Mouse (Mus musculus) hindlimb bud, embryonic 11.5 days (tissue): Measurements from ENCODE around the gene Cdyl.
"Not testable (repeated sequence)": the region's sequence is repeated elsewhere in the genome, so short reads cannot be mapped to it uniquely, and the experiment has no call there.

Experiments used
- DNase-seq: peaks from one replicate; pipeline ENCODE4 v3.0.0-alpha.2; 2012; ENCODE audit warnings: low read depth, low spot score; ENCODE audit errors: extremely low spot score

Gene Cdyl

GRCm38 (mm10) chr13:35832676-35833075 lies 173.0 kb downstream of the Cdyl start:
- DNase-seq, result no peak

DNA sequence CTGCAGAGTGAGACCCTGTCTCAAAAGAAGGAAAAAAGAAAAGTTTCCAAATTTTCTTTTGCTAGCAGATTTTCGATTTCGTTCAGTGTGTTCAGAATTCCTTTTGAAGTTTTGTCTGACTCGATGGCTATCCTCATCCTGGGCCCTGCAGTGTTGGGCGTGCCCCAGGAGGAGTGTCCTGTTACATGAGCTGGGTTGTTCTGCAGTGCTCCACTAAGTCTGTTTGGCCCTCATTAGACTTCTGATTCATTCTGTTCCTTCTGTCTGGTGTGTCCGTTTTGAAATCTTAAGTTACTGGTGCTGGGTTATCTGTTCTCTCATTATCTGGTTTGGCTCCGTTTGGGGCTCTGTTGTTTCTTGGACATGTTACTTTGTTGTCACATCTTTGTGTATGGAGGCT lies 174.3 kb downstream of the Cdyl start:
- no peak for DNase-seq

GRCm38 (mm10) chr13:35835669-35836068 lies 176.0 kb downstream of the Cdyl start:
- DNase-seq, result no peak

DNA sequence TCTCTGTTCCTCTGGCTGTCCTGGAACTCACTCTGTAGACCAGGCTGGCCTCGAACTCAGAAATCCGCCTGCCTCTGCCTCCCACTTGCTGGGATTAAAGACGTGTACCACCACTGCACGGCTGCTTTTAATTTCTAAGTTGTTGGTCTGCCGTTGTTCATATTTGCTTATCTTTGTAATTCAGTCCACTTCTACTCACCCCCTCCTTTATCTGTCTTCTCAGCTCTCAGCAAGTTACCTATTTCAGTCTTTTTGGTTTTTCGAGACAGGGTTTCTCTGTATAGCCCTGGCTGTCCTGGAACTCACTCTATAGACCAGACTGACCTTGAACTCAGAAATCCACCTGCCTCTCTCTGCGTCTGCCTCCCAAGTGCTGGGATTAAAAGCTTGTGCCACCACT lies 176.9 kb downstream of the Cdyl start:
- DNase-seq, result not testable (repeated sequence)

GRCm38 (mm10) chr13:35840102-35840501 lies 180.5 kb downstream of the Cdyl start:
- DNase-seq, result no peak

DNA sequence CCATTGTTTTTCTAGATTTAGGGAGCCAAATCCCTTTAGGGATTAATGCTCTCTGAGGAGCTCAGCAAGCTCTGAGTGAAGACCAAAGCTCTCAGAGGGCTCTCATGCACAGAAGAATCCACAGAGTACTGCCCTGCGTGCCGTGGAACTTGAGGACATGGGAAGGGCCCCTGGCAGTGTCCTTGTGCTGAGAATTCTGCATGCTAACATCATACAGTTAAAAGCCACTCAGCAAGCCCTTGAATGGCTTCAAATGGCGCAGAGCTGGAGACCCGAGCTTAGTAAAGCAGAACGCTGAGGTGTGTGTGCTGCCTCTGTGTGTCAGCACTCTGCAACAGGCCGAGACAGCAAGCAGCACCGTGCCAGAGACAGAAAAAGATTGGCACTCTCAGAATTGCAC lies 183.8 kb downstream of the Cdyl start:
- DNase-seq, result no peak

- peak; percentile 14 for DNase-seq
Observed at GRCm38 (mm10) chr13:35845306-35845705, 185.7 kb downstream of the Cdyl start.

- no peak for DNase-seq
Observed at GRCm38 (mm10) chr13:35848694-35849093, 189.1 kb downstream of the Cdyl start.

GRCm38 (mm10) chr13:35851581-35851980 lies 191.9 kb downstream of the Cdyl start:
- no peak for DNase-seq

- no peak for DNase-seq
Observed at GRCm38 (mm10) chr13:35852851-35853575, 193.4 kb downstream of the Cdyl start.

DNA sequence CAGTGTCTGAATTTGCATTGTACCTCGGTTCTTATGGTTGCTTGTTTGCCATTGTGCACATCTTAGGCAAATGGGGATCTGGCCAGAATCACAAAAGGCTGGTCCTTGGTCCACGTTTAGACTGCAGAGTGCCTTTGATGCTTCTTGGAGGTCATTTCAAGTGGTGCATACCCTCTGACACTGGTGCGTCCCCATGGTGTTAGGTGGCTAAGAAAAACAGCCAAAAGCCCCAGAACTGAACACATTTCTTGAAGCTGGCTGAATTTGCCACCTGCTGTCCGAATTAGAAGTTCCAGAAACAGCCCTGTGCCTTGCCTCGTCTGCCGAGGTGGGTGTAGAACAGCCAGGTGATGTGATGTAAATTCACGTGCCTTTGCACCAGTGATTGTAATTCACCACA lies 197.9 kb downstream of the Cdyl start:
- no peak for DNase-seq

- no peak for DNase-seq
Observed at GRCm38 (mm10) chr13:35860916-35861315, 201.3 kb downstream of the Cdyl start.

DNA sequence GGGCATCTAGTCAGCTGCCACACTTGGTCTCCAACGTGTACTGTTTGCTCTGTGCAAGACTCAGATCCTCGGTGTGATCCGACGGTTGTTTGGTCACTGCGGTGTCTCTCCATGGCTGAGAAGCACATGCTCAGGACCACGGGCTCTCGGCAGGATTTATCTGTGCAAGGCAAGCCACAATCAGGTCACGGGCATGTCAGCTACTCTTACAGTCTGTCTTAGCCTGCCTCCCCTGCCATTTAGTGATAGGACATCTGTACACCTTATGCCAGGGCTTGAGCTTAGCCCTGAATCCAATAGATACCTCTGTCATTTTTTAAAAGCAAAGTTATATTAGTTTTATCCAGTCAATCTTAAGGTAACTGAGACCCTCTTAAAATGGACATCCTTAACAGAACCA lies 211.0 kb downstream of the Cdyl start:
- no peak for DNase-seq

DNA sequence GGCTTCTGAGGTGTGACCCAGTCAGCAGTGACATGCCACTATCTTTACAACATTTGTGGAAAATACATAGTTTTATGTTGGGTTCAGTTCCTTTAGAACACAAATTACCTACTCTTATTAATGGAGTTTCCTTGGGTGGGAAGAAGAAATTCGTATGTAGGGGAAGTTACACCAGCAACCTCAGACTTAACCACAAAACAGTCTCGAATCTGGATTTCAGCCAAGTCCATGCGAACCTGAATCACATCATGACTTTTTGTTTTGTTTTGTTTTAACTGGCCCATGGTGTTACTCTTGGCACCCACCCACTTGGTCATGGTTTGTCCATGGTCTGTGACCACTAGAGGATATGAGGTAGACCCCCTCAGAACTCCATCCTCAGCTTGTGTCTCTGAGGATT lies 211.5 kb downstream of the Cdyl start:
- no peak for DNase-seq

DNA sequence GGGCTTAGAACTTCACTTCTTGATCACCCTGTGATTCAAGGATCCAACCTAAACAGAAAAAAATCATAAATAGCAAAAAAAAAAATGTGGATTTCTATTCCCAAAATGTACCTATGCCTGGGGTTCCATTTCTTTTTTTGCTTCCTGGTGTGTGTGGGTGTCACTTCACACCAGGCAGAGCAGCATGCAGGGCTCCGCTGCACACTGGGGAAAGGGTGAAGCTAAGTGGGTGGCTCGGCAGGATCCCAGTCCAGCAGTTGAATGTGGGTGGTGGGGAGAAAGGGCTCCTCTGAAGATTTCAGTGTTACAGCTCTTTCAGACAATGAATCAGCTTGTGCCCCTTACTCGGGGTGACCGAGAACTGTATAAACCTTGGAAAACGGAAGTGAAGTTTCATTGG lies 215.8 kb downstream of the Cdyl start:
- DNase-seq, result no peak

DNA sequence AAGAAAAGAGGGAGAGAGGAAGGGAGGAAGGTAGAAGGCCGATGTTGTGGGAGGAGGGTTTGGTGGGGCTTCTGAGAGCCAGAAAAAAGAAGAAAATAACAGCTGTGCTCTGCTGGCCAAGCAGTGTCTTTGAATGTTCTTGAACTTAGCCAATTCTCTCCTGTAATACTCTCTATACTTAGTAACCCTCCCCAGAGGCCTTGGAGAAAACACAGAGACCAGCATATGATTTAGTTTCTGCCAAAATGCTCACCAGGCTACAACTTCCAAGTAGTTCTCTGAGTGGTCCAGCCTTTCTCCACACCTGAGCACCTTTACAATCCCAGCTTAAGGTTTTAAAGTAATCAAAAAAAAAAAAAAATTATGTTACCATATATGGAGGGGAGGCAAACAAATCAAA lies 218.6 kb downstream of the Cdyl start:
- no peak for DNase-seq

- DNase-seq, result no peak
Observed at GRCm38 (mm10) chr13:35879068-35879467, 219.4 kb downstream of the Cdyl start.

DNA sequence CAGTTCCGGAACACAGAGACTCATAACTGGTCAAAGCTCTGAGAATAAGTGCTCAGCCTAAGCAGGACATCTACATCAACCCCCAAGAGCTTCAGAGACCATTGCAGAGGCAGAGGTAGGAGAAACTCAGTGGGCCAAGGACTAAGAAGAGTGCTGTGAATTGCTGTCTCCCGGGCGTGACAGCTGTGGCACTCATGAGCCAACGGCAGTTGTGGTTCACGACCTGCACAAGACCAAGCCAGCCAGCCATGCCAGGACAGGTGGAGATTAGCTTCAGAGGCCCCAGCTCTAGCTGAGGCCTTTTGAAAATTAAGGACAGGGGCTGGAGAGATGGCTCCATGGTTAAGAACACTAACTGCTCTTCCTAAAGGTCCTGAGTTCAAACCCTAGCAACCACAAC lies 219.9 kb downstream of the Cdyl start:
- no peak for DNase-seq

- DNase-seq, result no peak
Observed at GRCm38 (mm10) chr13:35880555-35881046, 221.0 kb downstream of the Cdyl start.

GRCm38 (mm10) chr13:35886121-35886725 lies 226.6 kb downstream of the Cdyl start:
- DNase-seq, result no peak

- DNase-seq, result no peak
Observed at GRCm38 (mm10) chr13:35892866-35893265, 233.2 kb downstream of the Cdyl start.

DNA sequence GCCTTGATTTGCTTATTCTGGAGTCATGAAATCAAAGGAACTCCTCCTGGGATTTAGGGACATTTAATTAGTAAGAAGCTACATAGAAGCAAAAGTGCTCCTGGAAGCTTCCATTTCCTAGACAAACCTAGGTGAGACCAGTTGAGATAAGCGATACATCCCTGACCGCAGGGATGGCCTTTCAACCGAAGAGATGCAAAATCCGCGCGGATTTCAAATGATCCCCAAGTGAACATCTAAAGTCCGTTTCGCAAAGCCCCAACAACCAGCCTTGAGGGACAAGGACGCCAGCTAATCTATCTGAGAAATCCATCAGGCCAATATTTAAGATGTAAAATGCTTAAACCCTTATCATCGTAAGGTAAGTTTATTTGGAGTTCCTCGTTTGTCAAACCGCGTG lies 245.7 kb downstream of the Cdyl start:
- no peak for DNase-seq
